Mouse (Mus musculus) heart, embryonic 12.5 days (tissue): ENCODE measurements around the gene Slc10a4. TPM values are rescaled to one million over a fixed set of nuclear protein-coding genes. Genes with fewer than 3 reads are reported as not detected.
A peak's percentile ranks its signal among the peaks of the same experiment; 100 is the strongest.
"Not testable (repeated sequence)": the region's sequence is repeated elsewhere in the genome, so short reads cannot be mapped to it uniquely, and the experiment has no call there.

Experiments used
- ATAC-seq: fragments of 200-750 bp; cut with Nextera tagmentation; 2 replicates; pipeline ENCODE4 v1.8.0; 2017; ENCODE audit warnings: moderate TSS enrichment, moderate library complexity; ENCODE audit not compliant: insufficient number of reproducible peaks, low FRiP score
- H3K27ac ChIP-seq: fragments of 300-500 bp; sonication (generic); 2 replicates; pipeline ENCODE4 v1.5.1; 2016; ENCODE audit warnings: mild to moderate bottlenecking, moderate library complexity; ENCODE audit not compliant: poor library complexity, severe bottlenecking
- H3K27me3 ChIP-seq: fragments of 300-500 bp; sonication (generic); replicated peaks from 2 replicates; pipeline ENCODE4 v1.6.1; 2016; ENCODE audit warnings: mild to moderate bottlenecking, moderate library complexity
- H3K36me3 ChIP-seq: fragments of 300-500 bp; sonication (generic); 2 replicates; pipeline ENCODE4 v1.6.1; 2016; ENCODE audit warnings: mild to moderate bottlenecking, moderate library complexity
- H3K4me1 ChIP-seq: fragments of 300-500 bp; sonication (generic); replicated peaks from 2 replicates; pipeline ENCODE4 v1.6.1; 2016; ENCODE audit warnings: mild to moderate bottlenecking
- H3K4me2 ChIP-seq: fragments of 300-500 bp; sonication (generic); 2 replicates; pipeline ENCODE4 v1.6.1; 2016; ENCODE audit warnings: mild to moderate bottlenecking, moderate library complexity
- H3K4me3 ChIP-seq: fragments of 300-500 bp; sonication (generic); 2 replicates; pipeline ENCODE4 v1.5.1; 2016; ENCODE audit warnings: mild to moderate bottlenecking
- H3K9ac ChIP-seq: fragments of 300-500 bp; sonication (generic); 2 replicates; pipeline ENCODE4 v1.6.1; 2016; ENCODE audit warnings: mild to moderate bottlenecking, moderate library complexity
- H3K9me3 ChIP-seq: fragments of 300-500 bp; sonication (generic); replicated peaks from 2 replicates; pipeline ENCODE4 v1.6.1; 2016; ENCODE audit warnings: mild to moderate bottlenecking, moderate library complexity
- WGBS: fragments of 180-500 bp; shearing (Covaris S2); methylation state at CpG from one replicate; pipeline ENCODE4 v1.1.7; 2016; 5-methylcytosine and 5-hydroxymethylcytosine counted together
- polyA plus RNA-seq: library from polyadenylated mRNA; unstranded; fragments of >200 nt; fragmentation: Nextera tagmentation; extraction: Ambion mirVana; gene quantifications from 2 replicates; pipeline ENCODE4 v1.2.1, GENCODE M21; 2016

Slc10a4 gene
- polyA plus RNA-seq, 1 experiment from 2014 or later = 0.50 TPM

- H3K4me3 ChIP-seq = no peak overlapping the region
- ATAC-seq = no peak
- 72% methylated on average over 8 of the region's 8 CpGs for WGBS
- H3K27me3 ChIP-seq = no peaks in the 10 kb centered on the region
- no peaks in the 10 kb centered on the region for H3K36me3 ChIP-seq
- H3K4me2 ChIP-seq = no peak overlapping the region
- H3K9me3 ChIP-seq = no peaks in the 10 kb centered on the region
- H3K27ac ChIP-seq = no peak overlapping the region
- H3K9ac ChIP-seq = no peak overlapping the region
- peaks cover 8% of the 10 kb centered on the region for H3K4me1 ChIP-seq
Measured at GRCm38 (mm10) chr5:72989756-72990155, 16.9 kb upstream of the Slc10a4 start.

GRCm38 (mm10) chr5:72992474-72992873 is 14.2 kb upstream of the Slc10a4 start:
- no peak overlapping the region for H3K9ac ChIP-seq
- H3K4me3 ChIP-seq = no peak overlapping the region
- no peak for ATAC-seq
- no peaks in the 10 kb centered on the region for H3K36me3 ChIP-seq
- no peaks in the 10 kb centered on the region for H3K9me3 ChIP-seq
- WGBS = 61% methylated on average over 1 of the region's 1 CpGs
- H3K27me3 ChIP-seq = no peaks in the 10 kb centered on the region
- H3K27ac ChIP-seq = no peak overlapping the region
- H3K4me2 ChIP-seq = no peak overlapping the region
- H3K4me1 ChIP-seq = peaks cover 8% of the 10 kb centered on the region

GRCm38 (mm10) chr5:72994424-72994823 is 12.3 kb upstream of the Slc10a4 start:
- 76% methylated on average over 8 of the region's 8 CpGs for WGBS
- Histone ChIP-seq H3K9ac (no peak overlapping the region), H3K4me2 (no peak overlapping the region), H3K36me3 (no peaks in the 10 kb centered on the region), H3K27me3 (no peaks in the 10 kb centered on the region), H3K4me3 (no peak overlapping the region), H3K27ac (no peak overlapping the region), H3K4me1 (peaks cover 8% of the 10 kb centered on the region), H3K9me3 (no peaks in the 10 kb centered on the region)
- no peak for ATAC-seq

GRCm38 (mm10) chr5:72994928-72995327 is 11.8 kb upstream of the Slc10a4 start:
- no peak overlapping the region for H3K4me2 ChIP-seq
- no peak overlapping the region for H3K4me3 ChIP-seq
- no peak for ATAC-seq
- H3K27ac ChIP-seq = no peak overlapping the region
- WGBS = 66% methylated on average over 2 of the region's 2 CpGs
- H3K4me1 ChIP-seq = peaks cover 6% of the 10 kb centered on the region
- no peaks in the 10 kb centered on the region for H3K9me3 ChIP-seq
- no peak overlapping the region for H3K9ac ChIP-seq
- H3K36me3 ChIP-seq = no peaks in the 10 kb centered on the region
- no peaks in the 10 kb centered on the region for H3K27me3 ChIP-seq

GRCm38 (mm10) chr5:72995379-72995778 is 11.3 kb upstream of the Slc10a4 start:
- Histone ChIP-seq H3K27ac (no peak overlapping the region), H3K9me3 (no peaks in the 10 kb centered on the region), H3K9ac (no peak overlapping the region), H3K27me3 (no peaks in the 10 kb centered on the region), H3K4me2 (peak overlapping the region; percentile 2; the same call in 1 of the 2 replicates), H3K36me3 (no peaks in the 10 kb centered on the region), H3K4me3 (no peak overlapping the region), H3K4me1 (peaks cover 1% of the 10 kb centered on the region)
- ATAC-seq = no peak
- WGBS = 37% methylated on average over 10 of the region's 10 CpGs

GRCm38 (mm10) chr5:72998546-72998945 is 8.1 kb upstream of the Slc10a4 start:
- H3K9ac ChIP-seq, H3K4me3 ChIP-seq, H3K9me3 ChIP-seq, ATAC-seq, H3K27me3 ChIP-seq, H3K36me3 ChIP-seq, H3K4me2 ChIP-seq, H3K4me1 ChIP-seq, H3K27ac ChIP-seq: not testable (repeated sequence)
- WGBS = 89% methylated on average over 1 of the region's 1 CpGs

GRCm38 (mm10) chr5:73004046-73004445 is 2.6 kb upstream of the Slc10a4 start:
- no peak for ATAC-seq
- Histone ChIP-seq H3K36me3 (no peaks in the 10 kb centered on the region), H3K9ac (no peak overlapping the region), H3K4me2 (no peak overlapping the region), H3K4me3 (no peak overlapping the region), H3K9me3 (no peaks in the 10 kb centered on the region), H3K27ac (no peak overlapping the region), H3K4me1 (peaks cover 9% of the 10 kb centered on the region), H3K27me3 (peaks cover 51% of the 10 kb centered on the region)
- 89% methylated on average over 5 of the region's 5 CpGs for WGBS

- Histone ChIP-seq H3K36me3 (no peaks in the 10 kb centered on the region), H3K27ac (no peak overlapping the region), H3K9me3 (no peaks in the 10 kb centered on the region), H3K4me3 (peak overlapping the region; percentile 49; the same call in 1 of the 2 replicates), H3K27me3 (peaks cover 64% of the 10 kb centered on the region), H3K9ac (no peak overlapping the region), H3K4me1 (peaks cover 9% of the 10 kb centered on the region), H3K4me2 (peak overlapping the region; percentile 94)
- 39% methylated on average over 5 of the region's 5 CpGs for WGBS
- no peak for ATAC-seq
Measured at GRCm38 (mm10) chr5:73007582-73007959, 888 bp downstream of the Slc10a4 start.

- not testable (repeated sequence) for ATAC-seq
- 29% methylated on average over 8 of the region's 8 CpGs for WGBS
- peaks cover 71% of the 10 kb centered on the region for H3K27me3 ChIP-seq
Measured at GRCm38 (mm10) chr5:73008230-73008629, 1.5 kb downstream of the Slc10a4 start.

GRCm38 (mm10) chr5:73011806-73012205 is 5.1 kb downstream of the Slc10a4 start:
- 84% methylated on average over 16 of the region's 16 CpGs for WGBS
- H3K27ac ChIP-seq, H3K9ac ChIP-seq, H3K4me2 ChIP-seq, H3K4me3 ChIP-seq, ATAC-seq, H3K9me3 ChIP-seq, H3K36me3 ChIP-seq: not testable (repeated sequence)
- H3K27me3 ChIP-seq = peaks cover 67% of the 10 kb centered on the region
- H3K4me1 ChIP-seq = peaks cover 18% of the 10 kb centered on the region

More at GRCm38 (mm10) chr5:73008230-73008629, 1.5 kb downstream of the Slc10a4 start:
- H3K36me3 ChIP-seq, H3K9ac ChIP-seq, H3K27ac ChIP-seq, H3K4me3 ChIP-seq, H3K4me2 ChIP-seq, H3K9me3 ChIP-seq: not testable (repeated sequence)
- H3K4me1 ChIP-seq = peaks cover 11% of the 10 kb centered on the region

GRCm38 (mm10) chr5:73012884-73013610 is 6.4 kb downstream of the Slc10a4 start:
- ATAC-seq = not testable (repeated sequence)

More at GRCm38 (mm10) chr5:73012884-73013610, 6.4 kb downstream of the Slc10a4 start:
- Histone ChIP-seq H3K27me3 (peaks cover 58% of the 10 kb centered on the region), H3K4me2 (peak overlapping the region; percentile 96), H3K4me1 (peaks cover 12% of the 10 kb centered on the region; the same call in 1 of the 2 replicates), H3K4me3 (peak overlapping the region; percentile 52), H3K9ac (peak overlapping the region; percentile 62; the same call in 1 of the 2 replicates)
- WGBS = 19% methylated on average over 25 of the region's 27 CpGs
- not testable (repeated sequence) for H3K27ac ChIP-seq, H3K36me3 ChIP-seq, H3K9me3 ChIP-seq
